Mouse (Mus musculus): ENCODE measurements at regions not wholly inside any gene's neighbourhood (a gene's known extent, or its start where the extent isn't known, plus 50 kb on each side); places are given as distances from the start of the nearest gene placed in this dataset.

GRCm38 (mm10) chr10:83946186-83947176, 223.8 kb downstream of the 1500009L16Rik start:
- H3K4me3 ChIP-seq: no peak overlapping the region
- WGBS: 42% methylated on average over 11 of the region's 11 CpGs
- peak overlapping the region; percentile 37; the same call in 1 of the 2 replicates for H3K27ac ChIP-seq
- peaks cover 19% of the 10 kb centered on the region for H3K4me1 ChIP-seq
- DNase-seq (ENCODE audit: low spot score): no peak
- no peaks in the 10 kb centered on the region for H3K36me3 ChIP-seq
- H3K9me3 ChIP-seq: no peaks in the 10 kb centered on the region
- no peaks in the 10 kb centered on the region for H3K27me3 ChIP-seq (ENCODE audit: insufficient read depth, poor library complexity, severe bottlenecking)

DNA sequence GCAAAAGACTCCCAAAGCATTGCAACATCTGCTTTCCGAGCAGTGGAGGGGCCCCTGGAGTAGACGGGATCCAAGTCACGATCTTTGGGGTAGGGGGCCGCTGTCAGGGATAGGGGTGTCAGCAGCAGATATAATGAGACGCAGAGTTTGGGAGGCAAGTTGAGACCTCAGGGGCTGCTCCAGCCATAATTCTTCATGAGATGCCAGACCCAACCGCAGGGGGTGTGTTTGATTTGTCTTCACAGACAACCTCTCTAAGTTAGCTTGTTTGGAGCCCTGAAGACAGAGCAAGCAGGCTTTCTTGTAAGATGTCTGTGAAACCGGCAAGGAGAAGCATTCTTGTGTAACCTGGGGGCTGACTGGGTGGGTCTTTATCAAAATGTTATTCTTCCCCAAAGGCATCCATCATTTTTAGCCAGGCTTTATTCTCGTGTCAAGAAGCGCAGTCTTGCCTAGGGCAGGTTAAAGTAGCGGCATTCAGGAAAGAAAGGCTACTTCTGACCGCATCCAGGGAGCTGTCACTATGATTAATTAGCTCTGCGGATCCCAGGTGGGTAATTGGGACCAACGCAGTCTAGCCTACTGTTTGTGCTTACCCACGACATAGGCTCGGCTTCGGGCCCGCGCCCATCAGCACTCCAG, 234.6 kb downstream of the 1500009L16Rik start:
- H3K27ac ChIP-seq: no peak overlapping the region
- H3K27me3 ChIP-seq (ENCODE audit: insufficient read depth, poor library complexity, severe bottlenecking): no peaks in the 10 kb centered on the region
- 66% methylated on average over 18 of the region's 18 CpGs for WGBS
- H3K9me3 ChIP-seq: no peaks in the 10 kb centered on the region
- no peaks in the 10 kb centered on the region for H3K4me1 ChIP-seq
- no peak for DNase-seq (ENCODE audit: low spot score)
- no peak overlapping the region for H3K4me3 ChIP-seq
- H3K36me3 ChIP-seq: no peaks in the 10 kb centered on the region

- Histone ChIP-seq H3K9me3 (no peaks in the 10 kb centered on the region), H3K27ac (no peak overlapping the region), H3K27me3 (ENCODE audit: insufficient read depth, poor library complexity, severe bottlenecking) (no peaks in the 10 kb centered on the region), H3K36me3 (no peaks in the 10 kb centered on the region), H3K4me3 (no peak overlapping the region), H3K4me1 (no peaks in the 10 kb centered on the region)
- no peak for DNase-seq (ENCODE audit: low spot score)
- 75% methylated on average over 3 of the region's 3 CpGs for WGBS
These were observed 235.7 kb downstream of the 1500009L16Rik start for GRCm38 (mm10) chr10:83958397-83958796.

DNA sequence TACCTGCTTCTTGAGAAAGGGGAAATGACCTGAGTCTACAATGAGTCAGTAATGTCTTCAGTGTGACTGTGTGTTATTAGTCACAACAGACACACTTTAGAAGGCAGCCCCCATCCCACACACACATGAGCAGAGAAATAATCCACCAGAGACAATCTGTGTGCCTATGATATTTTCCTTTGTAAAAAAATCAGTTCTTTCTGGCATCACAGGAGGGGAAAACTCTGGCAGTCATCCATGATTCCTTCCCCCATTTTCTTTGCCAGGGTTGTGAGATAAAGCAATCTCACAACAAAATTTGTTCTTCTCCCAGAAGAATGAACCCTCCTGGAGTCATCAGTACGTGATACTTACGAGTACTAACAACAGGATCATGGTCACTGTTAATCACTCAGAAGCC, 236.2 kb downstream of the 1500009L16Rik start:
- Histone ChIP-seq H3K27ac (no peak overlapping the region), H3K4me1 (no peaks in the 10 kb centered on the region), H3K4me3 (no peak overlapping the region), H3K36me3 (no peaks in the 10 kb centered on the region), H3K9me3 (no peaks in the 10 kb centered on the region), H3K27me3 (ENCODE audit: insufficient read depth, poor library complexity, severe bottlenecking) (no peaks in the 10 kb centered on the region)
- DNase-seq (ENCODE audit: low spot score): no peak
- WGBS: 73% methylated on average over 2 of the region's 2 CpGs

DNA sequence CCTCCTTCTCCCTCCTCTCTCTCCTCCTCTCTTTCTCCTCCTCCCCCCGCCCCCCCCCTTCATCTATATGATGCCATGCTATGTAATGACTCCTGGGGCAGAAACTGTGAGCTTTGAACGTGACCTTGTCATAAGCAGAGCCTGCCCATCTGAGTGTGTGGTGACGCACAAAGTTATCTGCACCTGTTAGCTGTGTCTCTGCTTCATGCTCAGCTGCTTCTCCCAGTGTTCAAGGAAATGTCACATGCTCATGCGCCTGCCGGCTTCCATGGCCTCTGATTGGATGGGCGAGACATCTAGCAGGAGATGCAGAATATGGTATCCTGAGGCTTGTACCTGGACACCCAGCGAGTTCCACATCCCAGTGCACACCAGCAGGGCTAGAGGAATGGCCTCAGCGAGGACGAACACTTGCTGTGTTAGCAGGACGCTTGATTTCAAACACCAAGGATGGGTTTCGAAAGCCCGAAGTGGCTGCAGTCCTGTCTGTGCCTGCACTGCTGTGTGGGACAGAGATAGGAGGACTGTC, 240.6 kb downstream of the 1500009L16Rik start:
- H3K9me3 ChIP-seq: no peaks in the 10 kb centered on the region
- no peak for DNase-seq (ENCODE audit: low spot score)
- peaks cover 5% of the 10 kb centered on the region; the same call in 1 of the 2 replicates for H3K4me1 ChIP-seq
- H3K27me3 ChIP-seq (ENCODE audit: insufficient read depth, poor library complexity, severe bottlenecking): no peaks in the 10 kb centered on the region
- no peak overlapping the region for H3K4me3 ChIP-seq
- no peaks in the 10 kb centered on the region for H3K36me3 ChIP-seq
- H3K27ac ChIP-seq: no peak overlapping the region
- WGBS: 77% methylated on average over 12 of the region's 12 CpGs

- no peaks in the 10 kb centered on the region for H3K36me3 ChIP-seq
- H3K27ac ChIP-seq: no peak overlapping the region
- H3K4me3 ChIP-seq: no peak overlapping the region
- H3K27me3 ChIP-seq (ENCODE audit: insufficient read depth, poor library complexity, severe bottlenecking): no peaks in the 10 kb centered on the region
- WGBS: 75% methylated on average over 12 of the region's 12 CpGs
- no peak for DNase-seq (ENCODE audit: low spot score)
- H3K9me3 ChIP-seq: no peaks in the 10 kb centered on the region
- peaks cover 5% of the 10 kb centered on the region; the same call in 1 of the 2 replicates for H3K4me1 ChIP-seq
These were observed 241.3 kb downstream of the 1500009L16Rik start for GRCm38 (mm10) chr10:83963779-83964643.

GRCm38 (mm10) chr10:83964838-83965237, 242.2 kb downstream of the 1500009L16Rik start:
- Histone ChIP-seq H3K4me3 (no peak overlapping the region), H3K36me3 (no peaks in the 10 kb centered on the region), H3K4me1 (peaks cover 5% of the 10 kb centered on the region; the same call in 1 of the 2 replicates), H3K9me3 (no peaks in the 10 kb centered on the region), H3K27ac (no peak overlapping the region), H3K27me3 (ENCODE audit: insufficient read depth, poor library complexity, severe bottlenecking) (no peaks in the 10 kb centered on the region)
- 75% methylated on average over 5 of the region's 5 CpGs for WGBS
- DNase-seq (ENCODE audit: low spot score): no peak

- DNase-seq (ENCODE audit: low spot score): no peak
- Histone ChIP-seq H3K9me3 (no peaks in the 10 kb centered on the region), H3K27me3 (ENCODE audit: insufficient read depth, poor library complexity, severe bottlenecking) (no peaks in the 10 kb centered on the region), H3K27ac (no peak overlapping the region), H3K4me1 (peaks cover 8% of the 10 kb centered on the region; the same call in 1 of the 2 replicates), H3K36me3 (no peaks in the 10 kb centered on the region), H3K4me3 (no peak overlapping the region)
- 52% methylated on average over 3 of the region's 3 CpGs for WGBS
These were observed 247.8 kb downstream of the 1500009L16Rik start for GRCm38 (mm10) chr10:83970501-83970900.

- WGBS: 73% methylated on average over 6 of the region's 6 CpGs
- no peak for DNase-seq (ENCODE audit: low spot score)
These were observed 251.9 kb downstream of the 1500009L16Rik start for GRCm38 (mm10) chr10:83974548-83974947.

DNA sequence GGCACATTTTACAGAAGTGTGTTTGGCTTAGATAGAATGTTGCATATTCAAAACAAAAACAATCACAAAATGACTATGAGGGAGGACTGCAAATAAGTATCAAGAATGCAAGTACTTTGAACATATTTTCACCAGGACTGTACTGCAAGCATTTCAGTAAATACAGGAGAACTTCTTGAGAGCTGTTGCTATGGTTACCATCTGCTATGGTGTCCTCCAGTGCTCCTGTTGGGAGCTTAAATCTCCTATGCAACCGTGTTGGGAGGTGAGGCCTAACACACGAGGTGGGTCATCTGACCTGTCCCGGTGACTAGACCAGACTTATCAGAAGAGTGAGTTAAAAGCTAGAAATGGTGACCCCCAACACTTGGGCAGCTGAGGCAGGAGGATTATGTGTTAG, 253.9 kb downstream of the 1500009L16Rik start:
- Histone ChIP-seq H3K27me3 (ENCODE audit: insufficient read depth, poor library complexity, severe bottlenecking) (no peaks in the 10 kb centered on the region), H3K4me1 (no peaks in the 10 kb centered on the region), H3K4me3 (no peak overlapping the region), H3K27ac (no peak overlapping the region), H3K9me3 (no peaks in the 10 kb centered on the region), H3K36me3 (no peaks in the 10 kb centered on the region)
- no peak for DNase-seq (ENCODE audit: low spot score)
- WGBS: 61% methylated on average over 3 of the region's 3 CpGs

More at GRCm38 (mm10) chr10:83974548-83974947, 251.9 kb downstream of the 1500009L16Rik start:
- Histone ChIP-seq H3K4me3 (no peak overlapping the region), H3K27me3 (ENCODE audit: insufficient read depth, poor library complexity, severe bottlenecking) (no peaks in the 10 kb centered on the region), H3K9me3 (no peaks in the 10 kb centered on the region), H3K36me3 (no peaks in the 10 kb centered on the region), H3K4me1 (peaks cover 8% of the 10 kb centered on the region; the same call in 1 of the 2 replicates), H3K27ac (no peak overlapping the region)

DNA sequence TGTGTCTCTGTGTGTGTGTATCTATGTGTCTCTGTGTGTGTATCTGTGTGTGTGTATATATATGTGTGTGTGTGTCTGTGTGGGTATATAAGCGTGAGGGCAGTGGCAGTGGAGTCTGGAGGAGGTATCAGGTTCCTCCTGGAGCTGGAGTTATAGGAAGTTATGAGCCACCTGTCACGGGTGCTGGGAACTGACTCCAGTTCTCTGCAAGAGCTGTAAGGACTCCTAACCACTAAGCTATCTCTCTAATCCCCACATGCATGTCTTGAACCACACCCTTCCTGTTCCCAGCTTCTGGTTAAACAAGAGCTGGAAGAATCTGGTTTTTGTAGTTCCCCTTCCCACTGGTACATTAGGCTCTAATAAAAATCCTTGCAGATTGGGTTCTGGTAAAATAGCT, 257.3 kb downstream of the 1500009L16Rik start:
- H3K4me3 ChIP-seq: no peak overlapping the region
- H3K27me3 ChIP-seq (ENCODE audit: insufficient read depth, poor library complexity, severe bottlenecking): no peaks in the 10 kb centered on the region
- H3K4me1 ChIP-seq: no peaks in the 10 kb centered on the region
- no peak overlapping the region for H3K27ac ChIP-seq
- WGBS: 79% methylated on average over 2 of the region's 2 CpGs
- H3K9me3 ChIP-seq: no peaks in the 10 kb centered on the region
- no peaks in the 10 kb centered on the region for H3K36me3 ChIP-seq
- DNase-seq (ENCODE audit: low spot score): no peak

- no peaks in the 10 kb centered on the region for H3K9me3 ChIP-seq
- H3K4me1 ChIP-seq: no peaks in the 10 kb centered on the region
- H3K4me3 ChIP-seq: no peak overlapping the region
- no peak overlapping the region for H3K27ac ChIP-seq
- DNase-seq (ENCODE audit: low spot score): no peak
- H3K36me3 ChIP-seq: no peaks in the 10 kb centered on the region
- H3K27me3 ChIP-seq (ENCODE audit: insufficient read depth, poor library complexity, severe bottlenecking): no peaks in the 10 kb centered on the region
- WGBS: 69% methylated on average over 12 of the region's 12 CpGs
These were observed 262.2 kb downstream of the 1500009L16Rik start for GRCm38 (mm10) chr10:83984697-83985415.

All from heart, embryonic 10.5 days (tissue).